Mouse (Mus musculus) MEL (cell line): ENCODE data around the gene Gm11444. TPM values are rescaled to one million over a fixed set of nuclear protein-coding genes. Genes with fewer than 3 reads are reported as not detected.

Source experiments
- DNase-seq: peaks from one replicate; pipeline ENCODE4 v3.0.0; 2011; ENCODE audit warnings: low read depth, low spot score
- H3K27ac ChIP-seq: 2 replicates; pipeline ENCODE4 v1.5.1; 2012; ENCODE audit warnings: low read depth, mild to moderate bottlenecking, control low read depth, low read length, moderate library complexity; ENCODE audit not compliant: control insufficient read depth
- H3K27me3 ChIP-seq, 2 experiments: fragments of 150-350 bp in 1 of 2; sonication (generic) in 1 of 2; 2 replicates each; pipeline ENCODE4 v1.6.1; 2012; ENCODE audit warnings: low read length in 2 of 2, mild to moderate bottlenecking in 2 of 2, improper control_type of control experiment in 1 of 2, moderate library complexity in 1 of 2; ENCODE audit not compliant: insufficient read depth in 2 of 2, control insufficient read depth in 1 of 2
- H3K36me3 ChIP-seq, 2 experiments: 2 replicates each; pipeline ENCODE4 v1.6.1; 2012 to 2014; ENCODE audit warnings: low read length in 2 of 2, improper control_type of control experiment in 1 of 2, inconsistent platforms in 1 of 2, mild to moderate bottlenecking in 1 of 2; ENCODE audit not compliant: insufficient read depth in 2 of 2, control insufficient read depth in 1 of 2
- H3K4me1 ChIP-seq, 2 experiments: fragments of 150-350 bp in 1 of 2; sonication (generic) in 1 of 2; 2 replicates each; pipeline ENCODE4 v1.6.1; 2012; ENCODE audit warnings: low read length in 2 of 2, improper control_type of control experiment in 1 of 2, mild to moderate bottlenecking in 1 of 2; ENCODE audit not compliant: insufficient read depth in 2 of 2, control insufficient read depth in 1 of 2
- H3K4me3 ChIP-seq, 2 experiments: fragments of 150-350 bp in 1 of 2; sonication (generic) in 1 of 2; 2 replicates each; pipeline ENCODE4 v1.5.1; 2012; ENCODE audit warnings: low read depth in 2 of 2, low read length in 2 of 2, mild to moderate bottlenecking in 2 of 2, moderate library complexity in 2 of 2, control low read depth in 1 of 2, improper control_type of control experiment in 1 of 2; ENCODE audit not compliant: control insufficient read depth in 1 of 2, insufficient read depth in 1 of 2
- H3K79me2 ChIP-seq: 2 replicates; pipeline ENCODE4 v1.6.1; 2012; ENCODE audit warnings: mild to moderate bottlenecking, low read length, moderate library complexity; ENCODE audit not compliant: control insufficient read depth, poor library complexity, insufficient read depth
- H3K9ac ChIP-seq: 2 replicates; pipeline ENCODE4 v1.6.1; 2012; ENCODE audit warnings: low read depth, mild to moderate bottlenecking, control low read depth, low read length, moderate library complexity; ENCODE audit not compliant: control insufficient read depth, poor library complexity, severe bottlenecking
- H3K9me3 ChIP-seq: fragments of 150-350 bp; sonication (generic); replicated peaks from 2 replicates; pipeline ENCODE4 v1.6.1; 2012; ENCODE audit warnings: mild to moderate bottlenecking, low read length, improper control_type of control experiment, moderate library complexity; ENCODE audit not compliant: insufficient read depth
- CHD1 ChIP-seq: IDR thresholded peaks from 2 replicates; pipeline ENCODE4 v1.6.1; 2012; ENCODE audit warnings: low read depth, mild to moderate bottlenecking, inconsistent platforms, low read length, improper control_type of control experiment
- CHD2 ChIP-seq: IDR thresholded peaks from 2 replicates; pipeline ENCODE4 v1.6.1; 2011; ENCODE audit warnings: low read length, improper control_type of control experiment
- EP300 ChIP-seq, 2 experiments: IDR thresholded peaks; 2 replicates each; pipeline ENCODE4 v1.6.1; 2011; ENCODE audit warnings: improper control_type of control experiment in 2 of 2, low read length in 2 of 2, low read depth in 1 of 2, mild to moderate bottlenecking in 1 of 2
- GABPA ChIP-seq: IDR thresholded peaks from 2 replicates; pipeline ENCODE4 v1.6.1; 2012; ENCODE audit warnings: low read depth, mild to moderate bottlenecking, inconsistent platforms, low read length, improper control_type of control experiment, moderate library complexity
- GATA1 ChIP-seq: IDR thresholded peaks from 2 replicates; pipeline ENCODE4 v1.6.1; 2011; ENCODE audit warnings: low read depth, low read length, improper control_type of control experiment
- JUND ChIP-seq: IDR thresholded peaks from 2 replicates; pipeline ENCODE4 v1.6.1; 2011; ENCODE audit warnings: low read depth, mild to moderate bottlenecking, improper control_type of control experiment, low read length
- MAFK ChIP-seq: IDR thresholded peaks from 2 replicates; pipeline ENCODE4 v1.6.1; 2011; ENCODE audit warnings: low read depth, mild to moderate bottlenecking, low read length, improper control_type of control experiment, borderline replicate concordance
- MAX ChIP-seq: IDR thresholded peaks from 2 replicates; pipeline ENCODE4 v1.6.1; 2011; ENCODE audit warnings: low read length, improper control_type of control experiment
- MXI1 ChIP-seq: IDR thresholded peaks from 2 replicates; pipeline ENCODE4 v1.6.1; 2011; ENCODE audit warnings: mild to moderate bottlenecking, low read depth, low read length, improper control_type of control experiment
- MYB ChIP-seq: IDR thresholded peaks from 2 replicates; pipeline ENCODE4 v1.6.1; 2011; ENCODE audit warnings: mild to moderate bottlenecking, low read depth, low read length, improper control_type of control experiment
- MYC ChIP-seq: IDR thresholded peaks from 2 replicates; pipeline ENCODE4 v1.6.1; 2011; ENCODE audit warnings: low read depth, mild to moderate bottlenecking, low read length, improper control_type of control experiment, moderate library complexity
- NRF1 ChIP-seq: IDR thresholded peaks from 2 replicates; pipeline ENCODE4 v1.6.1; 2014; ENCODE audit warnings: low read depth, mild to moderate bottlenecking, inconsistent platforms, low read length, improper control_type of control experiment, moderate library complexity; ENCODE audit not compliant: poor library complexity, insufficient read depth, severe bottlenecking
- POLR2AphosphoS2 ChIP-seq: IDR thresholded peaks from 2 replicates; pipeline ENCODE4 v1.6.1; 2011; ENCODE audit warnings: low read length, improper control_type of control experiment
- RAD21 ChIP-seq: IDR thresholded peaks from 2 replicates; pipeline ENCODE4 v1.6.1; 2011; ENCODE audit warnings: mild to moderate bottlenecking, low read depth, low read length, improper control_type of control experiment
- RCOR1 ChIP-seq: IDR thresholded peaks from 2 replicates; pipeline ENCODE4 v1.6.1; 2012; ENCODE audit warnings: low read depth, mild to moderate bottlenecking, inconsistent platforms, low read length, improper control_type of control experiment
- SMC3 ChIP-seq: IDR thresholded peaks from 2 replicates; pipeline ENCODE4 v1.6.1; 2011; ENCODE audit warnings: low read depth, low read length, improper control_type of control experiment
- USF1 ChIP-seq: IDR thresholded peaks from 2 replicates; pipeline ENCODE4 v1.6.1; 2014; ENCODE audit warnings: low read depth, mild to moderate bottlenecking, inconsistent platforms, low read length, improper control_type of control experiment, moderate library complexity
- USF2 ChIP-seq, 2 experiments: IDR thresholded peaks; 2 replicates each; pipeline ENCODE4 v1.6.1; 2011 to 2012; ENCODE audit warnings: improper control_type of control experiment in 2 of 2, low read length in 2 of 2, borderline replicate concordance in 1 of 2, inconsistent platforms in 1 of 2, low read depth in 1 of 2, mild to moderate bottlenecking in 1 of 2; ENCODE audit not compliant: insufficient read depth in 1 of 2
- ZC3H11A ChIP-seq: IDR thresholded peaks from 2 replicates; pipeline ENCODE4 v1.6.1; 2012; ENCODE audit warnings: low read depth, mild to moderate bottlenecking, inconsistent platforms, low read length, improper control_type of control experiment
- ZKSCAN1 ChIP-seq: IDR thresholded peaks from 2 replicates; pipeline ENCODE4 v1.6.1; 2012; ENCODE audit warnings: low read depth, mild to moderate bottlenecking, inconsistent platforms, low read length, improper control_type of control experiment, moderate library complexity
- ZNF384 ChIP-seq: IDR thresholded peaks from 2 replicates; pipeline ENCODE4 v1.6.1; 2012; ENCODE audit warnings: low read depth, mild to moderate bottlenecking, inconsistent platforms, low read length, improper control_type of control experiment
- polyA plus RNA-seq, 2 experiments: library from polyadenylated mRNA; stranded (reverse) in 1 of 2; unstranded in 1 of 2; fragments of >175 nt in 1 of 2; fragments of >200 nt in 1 of 2; gene quantifications; 2 replicates each; pipeline versions ENCODE4 v1.2.1 to v1.2.4; 2012; ENCODE audit warnings: low replicate concordance in 2 of 2, low read depth in 1 of 2; ENCODE audit not compliant: insufficient read length in 2 of 2, insufficient read depth in 1 of 2, missing spikeins in 1 of 2
- total RNA-seq: library from RNA; depleted of rRNA; stranded (reverse); fragments of 300-350 nt; gene quantifications from 2 replicates; pipeline ENCODE4 v1.2.3, GENCODE M21; 2012; rRNA removed

Gene Gm11444
- total RNA-seq (not detected in 2 replicates), polyA plus RNA-seq (under 1 TPM in 1 of 2 experiments, not detected in 1; 0.21 TPM)

DNA sequence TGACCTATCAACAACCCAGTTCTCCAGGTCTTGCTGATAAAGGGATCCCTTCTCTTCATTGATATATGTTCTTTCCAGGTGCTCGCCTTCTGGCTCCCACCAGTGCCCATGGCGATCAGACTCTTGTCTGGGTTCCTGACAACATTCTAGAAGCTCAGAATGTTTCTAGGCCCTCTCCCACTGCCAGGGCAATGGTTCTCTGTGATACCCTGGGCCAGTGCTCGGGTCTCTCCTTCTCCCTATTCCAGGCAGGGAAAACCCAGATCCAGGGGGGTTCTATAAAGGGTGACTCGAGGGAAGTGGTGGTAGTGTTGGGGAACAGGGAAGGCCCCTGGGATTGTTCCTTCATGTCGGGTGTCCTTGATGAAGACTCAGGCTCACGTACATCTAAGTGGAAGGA, at the start of gene Gm11444:
Gene Gm11444, minus strand, starts transcription at position 101 of the 400 bp plus-strand sequence.
- no peak within 1 kb of the TSS; a peak in 1 of 4 replicates for H3K4me3 ChIP-seq
- DNase-seq, result no peak
- no peaks in the 10 kb centered on the region for H3K36me3 ChIP-seq
- H3K79me2 ChIP-seq, result no peaks in the 10 kb centered on the region
- no peaks in the 10 kb centered on the region for H3K9me3 ChIP-seq
- no peaks in the 10 kb centered on the region for H3K27me3 ChIP-seq
- no peak within 1 kb of the TSS for H3K9ac ChIP-seq
- no peak within 1 kb of the TSS for H3K27ac ChIP-seq
- no peak for TF ChIP-seq JUND
- H3K4me1 ChIP-seq, result peaks cover 4 to 9% of the 10 kb centered on the region in 2 experiments; a peak in 2 of 4 replicates

- Histone ChIP-seq H3K9me3 (no peaks in the 10 kb centered on the region), H3K27me3 (peaks cover 7 to 11% of the 10 kb centered on the region in 2 experiments; a peak in 3 of 4 replicates), H3K27ac (no peak overlapping the region), H3K9ac (no peak overlapping the region), H3K4me1 (peaks cover 3 to 5% of the 10 kb centered on the region in 2 experiments; a peak in 3 of 4 replicates), H3K79me2 (no peaks in the 10 kb centered on the region), H3K36me3 (peaks cover 0 to 7% of the 10 kb centered on the region in 2 experiments; a peak in 1 of 4 replicates), H3K4me3 (no peak overlapping the region)
- DNase-seq, result no peak
- TF ChIP-seq MYC, result no peak
- no peak for TF ChIP-seq CHD2
- TF ChIP-seq GABPA, result no peak
- no peak for TF ChIP-seq MAFK
- TF ChIP-seq USF2 (IDR thresholded peaks at IDR 0.05; ENCODE audit: borderline replicate concordance in 1 of 2, insufficient read depth in 1 of 2, low read depth in 1 of 2, low read length in 2 of 2), result no peak
- TF ChIP-seq ZC3H11A, result no peak
- TF ChIP-seq POLR2AphosphoS2, result no peak
- no peak for TF ChIP-seq RCOR1
- TF ChIP-seq ZNF384, result no peak
- no peak for TF ChIP-seq MXI1
- no peak for TF ChIP-seq SMC3
- TF ChIP-seq EP300 (IDR thresholded peaks at IDR 0.05; ENCODE audit: low read depth in 1 of 2, low read length in 2 of 2), result no peak
- TF ChIP-seq CHD1, result no peak
- TF ChIP-seq MAX, result no peak
- TF ChIP-seq MYB, result no peak
- no peak for TF ChIP-seq GATA1
- TF ChIP-seq ZKSCAN1, result no peak
- no peak for TF ChIP-seq NRF1
- TF ChIP-seq RAD21, result no peak
- no peak for TF ChIP-seq USF1
These were observed 46.3 kb upstream of the Gm11444 start for GRCm38 (mm10) chr11:85896335-85896985.
